Mouse (Mus musculus) midbrain, embryonic 13.5 days (tissue): ENCODE results near the gene Samm50. TPM values are rescaled to one million over a fixed set of nuclear protein-coding genes. Genes with fewer than 3 reads are reported as not detected.

Source experiments
- ATAC-seq: fragments of 200-750 bp; cut with Nextera tagmentation; 2 replicates; pipeline ENCODE4 v1.8.0; 2017; ENCODE audit warnings: mild to moderate bottlenecking, moderate TSS enrichment, moderate library complexity
- H3K27ac ChIP-seq: fragments of 300-500 bp; sonication (generic); 2 replicates; pipeline ENCODE4 v1.5.1; 2015; ENCODE audit warnings: inconsistent platforms, mild to moderate bottlenecking, moderate library complexity
- H3K27me3 ChIP-seq: fragments of 300-500 bp; sonication (generic); 2 replicates; pipeline ENCODE4 v1.6.1; 2015; ENCODE audit warnings: mild to moderate bottlenecking, inconsistent platforms
- H3K36me3 ChIP-seq: fragments of 300-500 bp; sonication (generic); 2 replicates; pipeline ENCODE4 v1.6.1; 2015; ENCODE audit warnings: mild to moderate bottlenecking, inconsistent platforms
- H3K4me1 ChIP-seq: fragments of 300-500 bp; sonication (generic); replicated peaks from 2 replicates; pipeline ENCODE4 v1.6.1; 2015; ENCODE audit warnings: inconsistent platforms
- H3K4me2 ChIP-seq: fragments of 300-500 bp; sonication (generic); replicated peaks from 2 replicates; pipeline ENCODE4 v1.6.1; 2015; ENCODE audit warnings: moderate library complexity, mild to moderate bottlenecking, inconsistent platforms
- H3K4me3 ChIP-seq: fragments of 300-500 bp; sonication (generic); replicated peaks from 2 replicates; pipeline ENCODE4 v1.5.1; 2015; ENCODE audit warnings: mild to moderate bottlenecking, inconsistent platforms
- H3K9ac ChIP-seq: fragments of 300-500 bp; sonication (generic); replicated peaks from 2 replicates; pipeline ENCODE4 v1.6.1; 2015; ENCODE audit warnings: mild to moderate bottlenecking, inconsistent platforms
- H3K9me3 ChIP-seq: fragments of 300-500 bp; sonication (generic); 2 replicates; pipeline ENCODE4 v1.6.1; 2016; ENCODE audit warnings: mild to moderate bottlenecking, inconsistent platforms
- WGBS: fragments of 180-500 bp; shearing (Covaris S2); methylation state at CpG from one replicate; pipeline ENCODE4 v1.1.7; 2015; 5-methylcytosine and 5-hydroxymethylcytosine counted together
- polyA plus RNA-seq: library from polyadenylated mRNA; unstranded; fragments of >200 nt; fragmentation: Nextera tagmentation; extraction: Ambion mirVana; gene quantifications from 2 replicates; pipeline ENCODE4 v1.2.1, GENCODE M21; 2015

Gene Samm50
- polyA plus RNA-seq, 1 experiment from 2014 or later = 83.1 TPM

DNA sequence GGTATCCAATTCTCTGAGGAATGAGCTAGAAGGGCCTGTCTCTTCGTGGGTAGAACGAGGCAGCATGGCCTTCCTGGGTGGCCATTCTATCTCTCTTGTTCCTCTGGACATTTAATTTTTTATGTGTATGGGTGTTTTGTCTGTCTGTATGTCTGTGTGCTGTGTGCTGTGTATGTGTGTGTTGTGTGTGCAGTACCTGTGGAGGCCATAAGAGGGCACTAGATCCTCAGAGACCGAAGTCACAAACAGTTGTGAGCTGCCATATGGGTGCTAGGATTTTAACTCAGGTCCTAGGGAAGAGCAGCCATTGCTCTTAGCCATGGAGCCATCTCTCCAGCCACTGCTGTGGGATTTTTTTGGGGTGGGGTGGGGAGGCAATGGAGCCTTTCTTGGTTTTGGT is 55.3 kb downstream of the Samm50 start:
- Histone ChIP-seq H3K36me3 (no peaks in the 10 kb centered on the region), H3K9me3 (no peaks in the 10 kb centered on the region), H3K9ac (no peak overlapping the region), H3K27ac (no peak overlapping the region), H3K4me3 (no peak overlapping the region), H3K4me2 (no peak overlapping the region), H3K4me1 (peaks cover 14% of the 10 kb centered on the region), H3K27me3 (no peaks in the 10 kb centered on the region)
- ATAC-seq = no peak
- WGBS = 89% methylated on average over 3 of the region's 3 CpGs

DNA sequence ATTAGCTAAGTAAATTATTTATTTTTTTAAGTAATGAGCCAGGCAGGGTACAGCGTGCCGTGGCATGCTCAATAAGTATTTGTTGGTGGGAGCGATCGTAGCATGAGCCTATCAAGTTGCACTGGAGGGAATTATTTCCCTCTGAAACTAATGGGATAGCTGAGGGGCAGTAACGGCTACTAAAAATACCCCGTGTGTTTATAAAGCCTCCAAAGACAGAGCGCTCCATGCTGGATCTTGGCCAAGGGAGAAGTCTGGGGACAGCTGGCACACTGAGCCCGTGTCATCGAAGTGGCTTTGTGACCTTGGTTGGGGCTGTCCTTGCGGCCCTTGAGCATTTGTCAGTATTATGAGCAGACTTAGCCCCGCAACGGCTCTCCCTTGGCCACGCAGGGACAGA is 59.2 kb downstream of the Samm50 start:
- 51% methylated on average over 13 of the region's 13 CpGs for WGBS
- peak overlapping the region; percentile 22; the same call in 1 of the 2 replicates for H3K27ac ChIP-seq
- H3K4me2 ChIP-seq = no peak overlapping the region
- no peaks in the 10 kb centered on the region for H3K9me3 ChIP-seq
- ATAC-seq = no peak
- no peaks in the 10 kb centered on the region for H3K36me3 ChIP-seq
- no peak overlapping the region; the same call in 1 of the 2 replicates for H3K9ac ChIP-seq
- H3K4me1 ChIP-seq = peaks cover 25% of the 10 kb centered on the region
- H3K27me3 ChIP-seq = peaks cover 8% of the 10 kb centered on the region; the same call in 1 of the 2 replicates
- no peak overlapping the region for H3K4me3 ChIP-seq

- no peaks in the 10 kb centered on the region for H3K36me3 ChIP-seq
- peaks cover 34% of the 10 kb centered on the region for H3K4me1 ChIP-seq
- no peak overlapping the region for H3K27ac ChIP-seq
- peaks cover 17% of the 10 kb centered on the region for H3K27me3 ChIP-seq
- ATAC-seq = no peak
- H3K9me3 ChIP-seq = no peaks in the 10 kb centered on the region
- H3K4me2 ChIP-seq = no peak overlapping the region
- 94% methylated on average over 7 of the region's 7 CpGs for WGBS
- no peak overlapping the region for H3K4me3 ChIP-seq
- H3K9ac ChIP-seq = no peak overlapping the region
These were observed 60.6 kb downstream of the Samm50 start for GRCm38 (mm10) chr15:84252645-84253044.

- Histone ChIP-seq H3K36me3 (no peaks in the 10 kb centered on the region), H3K27me3 (peaks cover 23% of the 10 kb centered on the region), H3K4me3 (no peak overlapping the region), H3K9ac (no peak overlapping the region), H3K4me2 (no peak overlapping the region), H3K27ac (0 out of 2 replicates have a peak overlapping the region, but pooled peaks have one; percentile 17), H3K4me1 (peaks cover 43% of the 10 kb centered on the region), H3K9me3 (no peaks in the 10 kb centered on the region)
- ATAC-seq = 0 out of 2 replicates have a peak, but pooled peaks have one; percentile 12
- 58% methylated on average over 11 of the region's 11 CpGs for WGBS
These were observed 61.7 kb downstream of the Samm50 start for GRCm38 (mm10) chr15:84253757-84254156.

GRCm38 (mm10) chr15:84254387-84254786 is 62.3 kb downstream of the Samm50 start:
- no peak for ATAC-seq
- no peak overlapping the region for H3K9ac ChIP-seq
- WGBS = 77% methylated on average over 8 of the region's 8 CpGs
- H3K4me3 ChIP-seq = no peak overlapping the region
- H3K4me2 ChIP-seq = no peak overlapping the region
- H3K9me3 ChIP-seq = no peaks in the 10 kb centered on the region
- H3K36me3 ChIP-seq = no peaks in the 10 kb centered on the region
- H3K27ac ChIP-seq = no peak overlapping the region; the same call in 1 of the 2 replicates
- H3K27me3 ChIP-seq = peaks cover 27% of the 10 kb centered on the region
- H3K4me1 ChIP-seq = peaks cover 49% of the 10 kb centered on the region

GRCm38 (mm10) chr15:84256254-84256850 is 64.3 kb downstream of the Samm50 start:
- Histone ChIP-seq H3K36me3 (no peaks in the 10 kb centered on the region), H3K4me1 (peaks cover 66% of the 10 kb centered on the region), H3K9me3 (no peaks in the 10 kb centered on the region), H3K9ac (no peak overlapping the region), H3K4me2 (no peak overlapping the region), H3K27me3 (peaks cover 36% of the 10 kb centered on the region), H3K27ac (no peak overlapping the region), H3K4me3 (no peak overlapping the region)
- WGBS = 51% methylated on average over 12 of the region's 12 CpGs
- no peak for ATAC-seq

GRCm38 (mm10) chr15:84256864-84257263 is 64.8 kb downstream of the Samm50 start:
- no peaks in the 10 kb centered on the region for H3K9me3 ChIP-seq
- no peak overlapping the region for H3K27ac ChIP-seq
- H3K4me2 ChIP-seq = no peak overlapping the region
- no peaks in the 10 kb centered on the region for H3K36me3 ChIP-seq
- H3K27me3 ChIP-seq = peaks cover 38% of the 10 kb centered on the region
- no peak overlapping the region for H3K9ac ChIP-seq
- WGBS = 80% methylated on average over 5 of the region's 5 CpGs
- H3K4me3 ChIP-seq = no peak overlapping the region
- ATAC-seq = no peak
- H3K4me1 ChIP-seq = peaks cover 62% of the 10 kb centered on the region

GRCm38 (mm10) chr15:84258602-84259355 is 66.7 kb downstream of the Samm50 start:
- no peak for ATAC-seq
- Histone ChIP-seq H3K9me3 (no peaks in the 10 kb centered on the region), H3K4me2 (no peak overlapping the region), H3K27me3 (peaks cover 35% of the 10 kb centered on the region), H3K9ac (no peak overlapping the region), H3K36me3 (no peaks in the 10 kb centered on the region), H3K27ac (0 out of 2 replicates have a peak overlapping the region, but pooled peaks have one; percentile 39), H3K4me1 (peaks cover 62% of the 10 kb centered on the region), H3K4me3 (no peak overlapping the region)
- WGBS = 32% methylated on average over 9 of the region's 9 CpGs

GRCm38 (mm10) chr15:84260123-84260822 is 68.2 kb downstream of the Samm50 start:
- ATAC-seq = peak; percentile 75
- Histone ChIP-seq H3K27me3 (peaks cover 35% of the 10 kb centered on the region), H3K4me2 (peak overlapping the region; percentile 38), H3K36me3 (no peaks in the 10 kb centered on the region), H3K9me3 (no peaks in the 10 kb centered on the region), H3K27ac (peak overlapping the region; percentile 70), H3K4me3 (peak overlapping the region; percentile 11; the same call in 1 of the 2 replicates), H3K4me1 (peaks cover 60% of the 10 kb centered on the region), H3K9ac (peak overlapping the region; percentile 56)
- 10% methylated on average over 22 of the region's 22 CpGs for WGBS

- no peak overlapping the region for H3K9ac ChIP-seq
- peaks cover 56% of the 10 kb centered on the region for H3K4me1 ChIP-seq
- H3K4me3 ChIP-seq = no peak overlapping the region
- peaks cover 21% of the 10 kb centered on the region for H3K27me3 ChIP-seq
- H3K36me3 ChIP-seq = no peaks in the 10 kb centered on the region
- no peaks in the 10 kb centered on the region for H3K9me3 ChIP-seq
- H3K27ac ChIP-seq = 0 out of 2 replicates have a peak overlapping the region, but pooled peaks have one; percentile 2
- ATAC-seq = no peak
- H3K4me2 ChIP-seq = no peak overlapping the region
- 98% methylated on average over 6 of the region's 6 CpGs for WGBS
These were observed 70.6 kb downstream of the Samm50 start for GRCm38 (mm10) chr15:84262630-84263029.

- no peaks in the 10 kb centered on the region for H3K9me3 ChIP-seq
- 45% methylated on average over 2 of the region's 2 CpGs for WGBS
- H3K27ac ChIP-seq = peak overlapping the region; percentile 2; the same call in 1 of the 2 replicates
- no peak for ATAC-seq
- peaks cover 15% of the 10 kb centered on the region for H3K27me3 ChIP-seq
- H3K36me3 ChIP-seq = no peaks in the 10 kb centered on the region
- H3K4me3 ChIP-seq = no peak overlapping the region
- H3K4me2 ChIP-seq = no peak overlapping the region
- no peak overlapping the region for H3K9ac ChIP-seq
- H3K4me1 ChIP-seq = peaks cover 49% of the 10 kb centered on the region
These were observed 71.5 kb downstream of the Samm50 start for GRCm38 (mm10) chr15:84263573-84263972.

DNA sequence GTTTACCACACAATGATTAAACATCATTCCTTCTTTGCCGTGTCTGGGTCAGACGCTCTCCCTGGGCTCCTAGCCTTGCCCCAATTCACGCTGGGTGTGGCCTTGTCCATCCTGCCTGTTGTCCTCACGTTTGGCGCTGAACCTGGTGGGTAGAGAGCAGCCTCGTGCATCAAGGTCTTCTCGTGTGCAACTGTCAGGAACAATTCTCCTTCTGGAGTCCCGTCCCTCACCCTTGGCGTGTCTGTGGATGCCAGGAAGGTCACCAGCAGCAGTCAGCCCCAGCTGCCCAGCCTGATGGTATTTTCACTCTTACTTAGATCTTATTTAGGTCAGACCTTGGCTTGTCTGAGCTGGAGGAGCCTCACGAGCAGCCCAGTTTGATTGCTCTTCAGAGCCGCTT is 73.1 kb downstream of the Samm50 start:
- Histone ChIP-seq H3K36me3 (no peaks in the 10 kb centered on the region), H3K4me1 (peaks cover 41% of the 10 kb centered on the region), H3K4me3 (no peak overlapping the region), H3K27ac (no peak overlapping the region), H3K27me3 (peaks cover 8% of the 10 kb centered on the region; the same call in 1 of the 2 replicates), H3K9me3 (no peaks in the 10 kb centered on the region), H3K9ac (no peak overlapping the region), H3K4me2 (no peak overlapping the region)
- 73% methylated on average over 11 of the region's 11 CpGs for WGBS
- ATAC-seq = no peak
